Mouse (Mus musculus): ENCODE measurements around the gene Usp33.

DNA sequence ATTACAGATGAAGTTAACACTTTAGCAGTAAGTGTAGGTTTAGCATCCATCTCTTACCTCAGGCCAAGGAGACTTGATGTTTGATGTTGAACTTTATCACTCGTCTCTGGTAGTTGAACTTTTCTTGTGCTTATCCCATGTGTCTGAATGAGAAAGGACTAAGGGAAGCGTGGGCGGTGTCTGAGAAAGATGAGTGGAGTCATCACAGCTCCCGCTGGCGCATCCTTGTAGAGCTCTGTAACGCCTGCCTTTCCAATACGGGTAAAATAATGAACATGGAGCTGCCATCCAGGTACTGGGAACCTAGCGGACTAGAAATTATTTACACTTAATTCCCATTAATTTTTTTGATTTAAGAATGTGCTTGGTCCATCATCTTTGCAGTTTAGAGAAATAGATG, 82.6 kb downstream of the Usp33 start:
- no peak for TF ChIP-seq GATA1 (IDR thresholded peaks at IDR 0.05; ENCODE audit: low read length)
- TF ChIP-seq TAL1 (IDR thresholded peaks at IDR 0.05; ENCODE audit: low read length) = no peak

Data from erythroblast, embryonic 14.5 days (primary cell).